Mouse (Mus musculus) bone marrow macrophage, adult 2 months (primary cell): Measurements from ENCODE around the gene Chka. TPM values are rescaled to one million over a fixed set of nuclear protein-coding genes. Genes with fewer than 3 reads are reported as not detected.
A peak's percentile ranks its signal among the peaks of the same experiment; 100 is the strongest.

Experiments
- H3K27ac ChIP-seq: 2 replicates; pipeline ENCODE4 v1.5.1; 2012; ENCODE audit warnings: low read depth, low read length; ENCODE audit not compliant: insufficient read depth
- H3K4me1 ChIP-seq: 2 replicates; pipeline ENCODE4 v1.6.1; 2012; ENCODE audit warnings: low read length; ENCODE audit not compliant: control insufficient read depth, insufficient read depth
- H3K4me3 ChIP-seq: 2 replicates; pipeline ENCODE4 v1.5.1; 2012; ENCODE audit warnings: mild to moderate bottlenecking, low read length, moderate library complexity; ENCODE audit not compliant: insufficient read depth
- CTCF ChIP-seq: IDR thresholded peaks from 2 replicates; pipeline ENCODE4 v1.5.1; 2012; ENCODE audit warnings: low read depth, mild to moderate bottlenecking, low read length, moderate library complexity
- POLR2A ChIP-seq: IDR thresholded peaks from 2 replicates; pipeline ENCODE4 v1.6.1; 2012; ENCODE audit warnings: mild to moderate bottlenecking, low read depth, low read length, borderline replicate concordance
- polyA plus RNA-seq: library from polyadenylated mRNA; stranded (reverse); fragments of >200 nt; gene quantifications from 2 replicates; pipeline ENCODE4 v1.2.4, GENCODE M21; 2012; ENCODE audit not compliant: missing spikeins, insufficient read depth, insufficient read length

Gene Chka
- polyA plus RNA-seq, 1 experiment, result 22.5 TPM

GRCm38 (mm10) chr19:3855601-3856000, 4.0 kb downstream of the Chka start:
- Histone ChIP-seq H3K27ac (no peak overlapping the region), H3K4me1 (peaks cover 24% of the 10 kb centered on the region), H3K4me3 (no peak overlapping the region)
- TF ChIP-seq CTCF, result no peak
- TF ChIP-seq POLR2A, result no peak

- Histone ChIP-seq H3K4me3 (no peak overlapping the region), H3K4me1 (peaks cover 25% of the 10 kb centered on the region), H3K27ac (no peak overlapping the region)
- TF ChIP-seq CTCF (no peak), POLR2A (no peak)
Measured at GRCm38 (mm10) chr19:3857220-3857619, 5.6 kb downstream of the Chka start.

- TF ChIP-seq POLR2A (no peak), CTCF (no peak)
- H3K4me1 ChIP-seq, result peaks cover 12% of the 10 kb centered on the region
- H3K4me3 ChIP-seq, result no peak overlapping the region
- no peak overlapping the region for H3K27ac ChIP-seq
Measured at GRCm38 (mm10) chr19:3862713-3863112, 11.1 kb downstream of the Chka start.

- H3K27ac ChIP-seq, result no peak overlapping the region
- H3K4me1 ChIP-seq, result peaks cover 16% of the 10 kb centered on the region
- no peak overlapping the region for H3K4me3 ChIP-seq
- TF ChIP-seq CTCF (no peak), POLR2A (no peak)
Measured at GRCm38 (mm10) chr19:3864960-3865359, 13.4 kb downstream of the Chka start.

- Histone ChIP-seq H3K4me1 (peaks cover 6% of the 10 kb centered on the region), H3K27ac (no peak overlapping the region), H3K4me3 (no peak overlapping the region)
- TF ChIP-seq POLR2A (no peak), CTCF (no peak)
Measured at GRCm38 (mm10) chr19:3868290-3868689, 16.7 kb downstream of the Chka start.

- no peak overlapping the region for H3K27ac ChIP-seq
- no peak overlapping the region for H3K4me3 ChIP-seq
- H3K4me1 ChIP-seq, result peaks cover 6% of the 10 kb centered on the region
- no peak for TF ChIP-seq POLR2A
- no peak for TF ChIP-seq CTCF
Measured at GRCm38 (mm10) chr19:3871468-3871867, 19.9 kb downstream of the Chka start.

- TF ChIP-seq POLR2A (no peak), CTCF (no peak)
- H3K4me1 ChIP-seq, result peaks cover 6% of the 10 kb centered on the region
- H3K27ac ChIP-seq, result no peak overlapping the region
Measured at GRCm38 (mm10) chr19:3872373-3872772, 20.8 kb downstream of the Chka start.

GRCm38 (mm10) chr19:3875045-3875444, 23.5 kb downstream of the Chka start:
- no peak overlapping the region for H3K27ac ChIP-seq
- peaks cover 9% of the 10 kb centered on the region for H3K4me1 ChIP-seq
- TF ChIP-seq CTCF, result no peak
- no peak for TF ChIP-seq POLR2A
- no peak overlapping the region for H3K4me3 ChIP-seq

More at GRCm38 (mm10) chr19:3872373-3872772, 20.8 kb downstream of the Chka start:
- H3K4me3 ChIP-seq, result no peak overlapping the region

- no peak for TF ChIP-seq CTCF
- no peak for TF ChIP-seq POLR2A
- Histone ChIP-seq H3K4me3 (peak overlapping the region; percentile 19), H3K4me1 (peaks cover 36% of the 10 kb centered on the region), H3K27ac (peak overlapping the region; percentile 30)
Measured at GRCm38 (mm10) chr19:3880054-3880848, 28.7 kb downstream of the Chka start.

GRCm38 (mm10) chr19:3882214-3882613, 30.6 kb downstream of the Chka start:
- Histone ChIP-seq H3K27ac (peak overlapping the region; percentile 79), H3K4me3 (no peak overlapping the region), H3K4me1 (peaks cover 36% of the 10 kb centered on the region)
- no peak for TF ChIP-seq CTCF
- no peak for TF ChIP-seq POLR2A
